Mouse (Mus musculus) limb, embryonic 11.5 days (tissue): ENCODE results near the gene Padi3. TPM values are rescaled to one million over a fixed set of nuclear protein-coding genes. Genes with fewer than 3 reads are reported as not detected.

Experiments used
- ATAC-seq: fragments of 200-750 bp; cut with Nextera tagmentation; 2 replicates; pipeline ENCODE4 v1.8.0; 2017; ENCODE audit warnings: low read depth; ENCODE audit not compliant: insufficient number of reproducible peaks, low FRiP score, low TSS enrichment
- DNase-seq: peaks from one replicate; pipeline ENCODE4 v3.0.0-alpha.2; 2015; ENCODE audit warnings: low spot score
- H3K27ac ChIP-seq: fragments of 300-500 bp; sonication (generic); replicated peaks from 2 replicates; pipeline ENCODE4 v1.5.1; 2014; ENCODE audit warnings: low read depth, mild to moderate bottlenecking, low read length
- H3K27me3 ChIP-seq: fragments of 300-500 bp; sonication (generic); 2 replicates; pipeline ENCODE4 v1.6.1; 2014; ENCODE audit warnings: mild to moderate bottlenecking, low read length, mixed read lengths; ENCODE audit not compliant: control insufficient read depth, insufficient read depth
- H3K36me3 ChIP-seq: fragments of 300-500 bp; sonication (generic); 2 replicates; pipeline ENCODE4 v1.6.1; 2014; ENCODE audit warnings: mild to moderate bottlenecking, low read length, moderate library complexity, mixed read lengths; ENCODE audit not compliant: control insufficient read depth, insufficient read depth
- H3K4me1 ChIP-seq: fragments of 300-500 bp; sonication (generic); 2 replicates; pipeline ENCODE4 v1.6.1; 2014; ENCODE audit warnings: low read length, mixed read lengths; ENCODE audit not compliant: control insufficient read depth, insufficient read depth
- H3K4me2 ChIP-seq: fragments of 300-500 bp; sonication (generic); 2 replicates; pipeline ENCODE4 v1.6.1; 2014; ENCODE audit warnings: low read depth, mild to moderate bottlenecking, moderate library complexity; ENCODE audit not compliant: severe bottlenecking
- H3K4me3 ChIP-seq: fragments of 300-500 bp; sonication (generic); 2 replicates; pipeline ENCODE4 v1.5.1; 2014; ENCODE audit warnings: low read depth, low read length
- H3K9ac ChIP-seq: fragments of 300-500 bp; sonication (generic); 2 replicates; pipeline ENCODE4 v1.6.1; 2014; ENCODE audit warnings: mild to moderate bottlenecking, low read length
- H3K9me3 ChIP-seq: fragments of 300-500 bp; sonication (generic); 2 replicates; pipeline ENCODE4 v1.6.1; 2016; ENCODE audit warnings: low read length; ENCODE audit not compliant: control insufficient read depth
- WGBS: fragments of 180-500 bp; shearing (Covaris S2); extraction: QIAGEN DNeasy Blood & Tissue Kit; methylation state at CpG from one replicate; pipeline ENCODE4 v1.1.7; 2014; 5-methylcytosine and 5-hydroxymethylcytosine counted together
- polyA plus RNA-seq: library from polyadenylated mRNA; unstranded; fragments of >200 nt; fragmentation: Nextera tagmentation; extraction: Ambion mirVana; gene quantifications from 2 replicates; pipeline ENCODE4 v1.2.1, GENCODE M21; 2014

The Padi3 gene
- polyA plus RNA-seq, 1 experiment from 2014 or later: 0.61 TPM

DNA sequence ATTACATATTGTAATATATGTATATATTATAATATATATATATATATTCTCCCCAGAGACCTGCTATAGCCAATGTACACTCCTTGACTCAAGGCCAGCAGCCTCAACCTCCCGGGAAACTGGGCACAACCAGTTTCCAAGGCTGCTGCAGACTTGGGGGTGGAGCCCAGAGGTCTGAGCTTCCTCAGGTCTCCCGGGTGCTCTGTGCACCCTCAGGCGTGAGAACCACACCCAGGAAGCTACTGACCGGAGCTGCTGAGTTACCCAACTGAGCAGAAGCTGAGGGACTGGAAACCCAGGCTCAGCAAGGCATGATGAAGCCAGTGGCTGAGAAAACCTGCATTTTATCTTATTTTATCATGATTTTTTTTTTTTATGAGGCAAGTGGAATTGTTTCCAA, 39.4 kb downstream of the Padi3 start:
- Histone ChIP-seq H3K4me1 (no peaks in the 10 kb centered on the region), H3K4me2 (no peak overlapping the region), H3K27ac (no peak overlapping the region), H3K9ac (no peak overlapping the region), H3K36me3 (no peaks in the 10 kb centered on the region), H3K4me3 (no peak overlapping the region), H3K27me3 (no peaks in the 10 kb centered on the region), H3K9me3 (no peaks in the 10 kb centered on the region)
- ATAC-seq (no peak), DNase-seq (no peak)
- 36% methylated on average over 4 of the region's 4 CpGs for WGBS

- Histone ChIP-seq H3K4me2 (peak overlapping the region; percentile 32), H3K27me3 (no peaks in the 10 kb centered on the region), H3K9ac (no peak overlapping the region), H3K4me3 (no peak overlapping the region), H3K9me3 (no peaks in the 10 kb centered on the region), H3K4me1 (no peaks in the 10 kb centered on the region), H3K36me3 (no peaks in the 10 kb centered on the region), H3K27ac (no peak overlapping the region)
- DNase-seq (peak; percentile 49), ATAC-seq (no peak)
- WGBS: 30% methylated on average over 13 of the region's 13 CpGs
Observed at GRCm38 (mm10) chr4:140770433-140770832, 40.0 kb downstream of the Padi3 start.

GRCm38 (mm10) chr4:140768973-140769372, 41.5 kb downstream of the Padi3 start:
- 79% methylated on average over 5 of the region's 5 CpGs for WGBS

GRCm38 (mm10) chr4:140765936-140766335, 44.5 kb downstream of the Padi3 start:
- DNase-seq: no peak
- no peaks in the 10 kb centered on the region for H3K36me3 ChIP-seq
- WGBS: 80% methylated on average over 3 of the region's 3 CpGs
- H3K4me2 ChIP-seq: no peak overlapping the region
- no peaks in the 10 kb centered on the region for H3K9me3 ChIP-seq
- H3K4me1 ChIP-seq: no peaks in the 10 kb centered on the region
- no peak overlapping the region for H3K27ac ChIP-seq
- no peak for ATAC-seq
- H3K27me3 ChIP-seq: no peaks in the 10 kb centered on the region
- H3K4me3 ChIP-seq: no peak overlapping the region
- no peak overlapping the region for H3K9ac ChIP-seq

More at GRCm38 (mm10) chr4:140768973-140769372, 41.5 kb downstream of the Padi3 start:
- Histone ChIP-seq H3K4me2 (no peak overlapping the region), H3K4me3 (no peak overlapping the region), H3K36me3 (no peaks in the 10 kb centered on the region), H3K9ac (no peak overlapping the region), H3K9me3 (no peaks in the 10 kb centered on the region), H3K27me3 (no peaks in the 10 kb centered on the region), H3K4me1 (no peaks in the 10 kb centered on the region), H3K27ac (no peak overlapping the region)
- DNase-seq: no peak
- ATAC-seq: 0 out of 2 replicates have a peak, but pooled peaks have one; percentile 47

GRCm38 (mm10) chr4:140763158-140763557, 47.3 kb downstream of the Padi3 start:
- no peak overlapping the region for H3K4me2 ChIP-seq
- WGBS: 12% methylated on average over 9 of the region's 9 CpGs
- H3K9ac ChIP-seq: no peak overlapping the region
- H3K36me3 ChIP-seq: no peaks in the 10 kb centered on the region
- no peak overlapping the region for H3K4me3 ChIP-seq
- no peaks in the 10 kb centered on the region for H3K9me3 ChIP-seq
- no peaks in the 10 kb centered on the region for H3K27me3 ChIP-seq
- peaks cover under 1% of the 10 kb centered on the region for H3K4me1 ChIP-seq
- no peak overlapping the region for H3K27ac ChIP-seq
- DNase-seq (peak; percentile 81), ATAC-seq (no peak)

DNA sequence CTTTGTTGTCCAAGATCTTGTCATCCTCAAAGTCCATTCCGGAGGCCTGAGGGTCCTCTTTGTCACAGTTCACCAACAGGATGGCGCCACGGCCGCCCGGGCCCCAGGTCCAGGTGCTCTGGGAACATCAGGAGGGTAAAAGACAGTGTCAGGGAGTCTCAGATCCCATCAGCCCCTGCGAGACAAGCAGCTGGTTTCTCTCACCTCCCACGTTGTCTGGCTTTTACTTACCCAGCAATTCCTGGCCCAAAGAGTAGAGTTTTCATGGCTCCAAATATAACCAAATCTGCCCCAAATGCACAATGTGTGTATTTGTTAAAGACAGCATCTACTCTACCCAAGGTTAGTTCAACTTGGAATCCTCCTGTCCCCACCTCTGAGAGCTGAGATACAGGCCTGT, 48.8 kb downstream of the Padi3 start:
- H3K4me2 ChIP-seq: no peak overlapping the region
- no peak overlapping the region for H3K9ac ChIP-seq
- 87% methylated on average over 7 of the region's 7 CpGs for WGBS
- no peaks in the 10 kb centered on the region for H3K27me3 ChIP-seq
- no peaks in the 10 kb centered on the region for H3K36me3 ChIP-seq
- no peak overlapping the region for H3K27ac ChIP-seq
- H3K4me1 ChIP-seq: peaks cover 4% of the 10 kb centered on the region
- H3K9me3 ChIP-seq: no peaks in the 10 kb centered on the region
- DNase-seq (no peak), ATAC-seq (no peak)
- H3K4me3 ChIP-seq: no peak overlapping the region

DNA sequence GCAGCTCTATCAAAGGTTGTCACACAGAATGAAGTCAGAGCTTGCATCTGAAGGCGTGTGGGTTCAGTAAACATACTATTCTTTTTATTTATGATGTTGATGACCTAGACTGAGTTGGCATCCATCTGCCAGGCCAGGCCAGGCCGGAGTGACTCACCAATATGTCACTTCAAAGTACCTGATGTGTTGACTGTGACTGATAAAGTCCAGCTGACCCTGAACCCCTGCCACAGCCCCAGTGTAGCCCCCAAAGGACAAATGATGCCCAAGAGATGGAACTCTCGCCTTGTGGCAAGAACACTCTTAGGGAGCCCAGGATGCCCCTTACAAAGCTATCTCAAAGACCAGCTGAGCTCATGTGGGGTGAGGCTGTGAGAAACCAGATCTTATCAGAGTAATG, 54.6 kb downstream of the Padi3 start:
- Histone ChIP-seq H3K4me2 (no peak overlapping the region), H3K27ac (no peak overlapping the region), H3K9me3 (no peaks in the 10 kb centered on the region), H3K36me3 (no peaks in the 10 kb centered on the region), H3K4me1 (peaks cover 7% of the 10 kb centered on the region), H3K4me3 (no peak overlapping the region), H3K27me3 (no peaks in the 10 kb centered on the region; the same call in 1 of the 2 replicates), H3K9ac (no peak overlapping the region)
- ATAC-seq (no peak), DNase-seq (no peak)
- WGBS: 66% methylated on average over 3 of the region's 3 CpGs

DNA sequence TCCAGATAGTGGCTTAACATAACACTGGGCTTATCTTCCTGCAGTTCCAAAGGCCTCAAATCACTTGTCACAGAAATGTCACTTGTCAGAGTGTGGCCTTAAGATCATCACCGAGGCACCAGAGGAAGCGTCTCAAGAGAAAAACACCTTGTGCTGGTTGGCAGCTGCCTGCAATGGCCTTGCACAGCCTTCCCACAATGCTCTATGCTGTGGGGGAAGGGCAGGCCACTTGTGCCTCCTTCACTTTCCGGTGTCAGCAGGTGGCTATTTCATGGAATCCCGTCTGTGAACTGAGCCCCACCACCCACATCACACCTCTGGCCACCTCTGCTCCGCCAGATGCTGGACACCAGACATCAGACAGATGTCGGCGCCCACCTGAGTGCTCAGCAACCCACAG, 57.1 kb downstream of the Padi3 start:
- H3K9ac ChIP-seq: no peak overlapping the region
- ATAC-seq (no peak), DNase-seq (peak; percentile 39)
- 44% methylated on average over 7 of the region's 7 CpGs for WGBS
- H3K27ac ChIP-seq: no peak overlapping the region
- H3K4me1 ChIP-seq: peaks cover 12% of the 10 kb centered on the region
- no peak overlapping the region for H3K4me2 ChIP-seq
- no peaks in the 10 kb centered on the region for H3K9me3 ChIP-seq
- peaks cover 3% of the 10 kb centered on the region; the same call in 1 of the 2 replicates for H3K27me3 ChIP-seq
- H3K36me3 ChIP-seq: no peaks in the 10 kb centered on the region
- no peak overlapping the region for H3K4me3 ChIP-seq

DNA sequence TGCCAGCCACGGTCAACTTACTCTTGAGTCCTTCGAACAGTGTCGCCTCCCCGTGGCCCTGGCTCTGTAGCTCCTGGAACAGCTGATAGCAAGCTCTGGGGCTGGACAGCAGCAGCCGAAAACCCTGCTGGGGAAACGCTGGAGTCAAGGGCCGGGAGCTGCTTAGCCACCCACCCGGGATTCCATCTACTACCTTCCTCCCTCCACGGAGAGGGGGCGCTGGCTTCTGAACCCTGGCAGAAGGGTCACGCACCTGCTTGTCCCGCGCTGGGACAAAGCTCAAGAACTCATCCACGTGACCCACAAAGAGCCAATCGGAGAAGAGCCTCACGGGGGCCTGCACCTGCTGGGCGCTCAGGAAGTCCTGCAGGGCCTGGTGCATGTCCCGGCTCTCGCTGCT, 60.1 kb downstream of the Padi3 start:
- H3K27ac ChIP-seq: no peak overlapping the region
- ATAC-seq (no peak), DNase-seq (peak; percentile 53)
- 0 out of 2 replicates have a peak overlapping the region, but pooled peaks have one; percentile 13 for H3K4me2 ChIP-seq
- H3K4me3 ChIP-seq: no peak overlapping the region
- no peak overlapping the region for H3K9ac ChIP-seq
- H3K4me1 ChIP-seq: peaks cover 12% of the 10 kb centered on the region; the same call in 1 of the 2 replicates
- WGBS: 11% methylated on average over 19 of the region's 19 CpGs
- H3K27me3 ChIP-seq: peaks cover 7% of the 10 kb centered on the region; the same call in 1 of the 2 replicates
- H3K9me3 ChIP-seq: no peaks in the 10 kb centered on the region
- H3K36me3 ChIP-seq: no peaks in the 10 kb centered on the region
